Mouse (Mus musculus): Measurements from ENCODE around the gene Arv1. TPM values are rescaled to one million over a fixed set of nuclear protein-coding genes. Genes with fewer than 3 reads are reported as not detected.

Gene Arv1
- polyA plus RNA-seq, 1 experiment from 2014 or later = 13.3 TPM

DNA sequence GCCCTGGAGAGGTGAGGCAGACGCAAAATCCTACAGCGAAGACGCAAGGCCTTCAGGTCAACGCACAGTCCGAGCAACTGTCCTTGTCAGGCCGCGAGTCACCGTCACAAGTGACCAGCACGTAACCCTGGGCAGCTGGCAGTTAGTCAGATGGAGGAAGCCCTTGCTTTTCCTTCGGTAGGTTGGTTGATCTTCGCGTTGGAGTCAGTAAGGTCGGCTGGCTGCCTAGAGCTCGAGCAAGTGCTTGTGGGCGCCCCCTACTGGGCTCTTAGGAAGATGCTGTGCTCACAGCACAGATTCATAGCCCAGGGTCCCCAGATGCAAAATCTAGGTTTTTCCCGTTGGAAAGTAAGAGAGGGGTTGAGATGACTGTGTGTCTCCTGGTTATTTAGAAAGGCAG lies 53.8 kb downstream of the Arv1 start:
- no peaks in the 10 kb centered on the region for H3K9me3 ChIP-seq (ENCODE audit: control insufficient read depth)
- no peaks in the 10 kb centered on the region for H3K36me3 ChIP-seq (ENCODE audit: control insufficient read depth, insufficient read depth)
- ATAC-seq = no peak; the same call in 1 of the 2 replicates
- no peak overlapping the region for H3K9ac ChIP-seq (ENCODE audit: low read depth, low read length)
- WGBS = 12% methylated on average over 16 of the region's 16 CpGs
- peak overlapping the region; percentile 41; the same call in 1 of the 2 replicates for H3K4me2 ChIP-seq (replicated peaks; ENCODE audit: low read depth)
- H3K27me3 ChIP-seq (replicated peaks; ENCODE audit: control insufficient read depth, insufficient read depth, low read length) = no peaks in the 10 kb centered on the region
- no peak overlapping the region for H3K27ac ChIP-seq (ENCODE audit: low read depth, low read length)
- TF ChIP-seq CTCF (IDR thresholded peaks at IDR 0.05; ENCODE audit: low read depth) = peak; percentile 87
- no peaks in the 10 kb centered on the region for H3K4me1 ChIP-seq (replicated peaks; ENCODE audit: control insufficient read depth, insufficient read depth, low read length)
- no peak overlapping the region for H3K4me3 ChIP-seq (ENCODE audit: low read depth, low read length)

DNA sequence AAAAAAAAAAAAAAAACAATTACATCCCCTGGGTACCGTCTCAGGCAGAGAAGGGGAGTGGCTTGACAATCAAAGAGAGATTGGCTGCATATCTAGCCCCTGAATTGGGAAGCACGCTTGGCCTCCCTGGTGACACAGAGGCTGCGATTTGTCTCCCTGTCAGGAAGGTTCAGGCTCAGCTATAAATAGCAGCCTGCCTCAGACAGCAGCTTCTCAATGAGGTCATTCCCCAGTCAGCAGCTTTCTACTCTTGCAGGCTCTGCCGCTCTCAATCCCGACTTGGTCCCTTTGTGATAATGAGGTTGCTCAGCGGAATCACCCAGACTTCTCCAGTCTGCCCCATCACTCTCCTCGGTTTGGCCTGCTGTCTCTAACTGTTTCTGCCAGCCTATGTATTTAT lies 58.3 kb downstream of the Arv1 start:
- no peaks in the 10 kb centered on the region for H3K27me3 ChIP-seq (replicated peaks; ENCODE audit: control insufficient read depth, insufficient read depth, low read length)
- 14% methylated on average over 7 of the region's 7 CpGs for WGBS
- H3K36me3 ChIP-seq (ENCODE audit: control insufficient read depth, insufficient read depth) = no peaks in the 10 kb centered on the region
- H3K27ac ChIP-seq (ENCODE audit: low read depth, low read length) = no peak overlapping the region
- H3K9me3 ChIP-seq (ENCODE audit: control insufficient read depth) = no peaks in the 10 kb centered on the region
- no peak overlapping the region for H3K9ac ChIP-seq (ENCODE audit: low read depth, low read length)
- no peak for ATAC-seq
- H3K4me2 ChIP-seq (replicated peaks; ENCODE audit: low read depth) = no peak overlapping the region
- H3K4me1 ChIP-seq (replicated peaks; ENCODE audit: control insufficient read depth, insufficient read depth, low read length) = no peaks in the 10 kb centered on the region
- TF ChIP-seq CTCF (IDR thresholded peaks at IDR 0.05; ENCODE audit: low read depth) = no peak
- H3K4me3 ChIP-seq (ENCODE audit: low read depth, low read length) = no peak overlapping the region

DNA sequence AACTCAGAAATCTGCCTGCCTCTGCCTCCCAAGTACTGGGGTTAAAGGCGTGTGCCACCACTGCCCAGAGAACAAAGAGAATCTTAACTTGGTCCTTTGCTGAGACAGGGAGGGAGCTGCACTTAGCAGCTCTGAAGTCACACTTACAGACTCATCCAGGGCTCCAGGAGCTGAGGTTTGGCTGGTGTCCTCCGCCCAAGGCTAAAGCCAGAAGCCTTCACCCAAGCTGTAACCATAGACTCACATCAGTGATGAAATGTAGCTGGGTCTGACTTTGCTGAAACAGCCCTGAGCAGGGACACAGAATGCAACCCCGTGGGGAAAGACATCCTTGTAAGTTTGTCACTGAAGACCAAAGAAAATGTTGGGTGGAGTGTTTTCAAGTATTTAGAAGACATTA lies 60.5 kb downstream of the Arv1 start:
- WGBS = 85% methylated on average over 3 of the region's 3 CpGs
- Histone ChIP-seq H3K36me3 (ENCODE audit: control insufficient read depth, insufficient read depth) (no peaks in the 10 kb centered on the region), H3K27me3 (replicated peaks; ENCODE audit: control insufficient read depth, insufficient read depth, low read length) (no peaks in the 10 kb centered on the region), H3K9me3 (ENCODE audit: control insufficient read depth) (no peaks in the 10 kb centered on the region), H3K9ac (ENCODE audit: low read depth, low read length) (no peak overlapping the region), H3K4me3 (ENCODE audit: low read depth, low read length) (no peak overlapping the region), H3K4me2 (replicated peaks; ENCODE audit: low read depth) (no peak overlapping the region), H3K27ac (ENCODE audit: low read depth, low read length) (no peak overlapping the region), H3K4me1 (replicated peaks; ENCODE audit: control insufficient read depth, insufficient read depth, low read length) (no peaks in the 10 kb centered on the region)
- TF ChIP-seq CTCF (IDR thresholded peaks at IDR 0.05; ENCODE audit: low read depth) = no peak
- ATAC-seq = no peak

GRCm38 (mm10) chr8:124783228-124783627 lies 61.3 kb downstream of the Arv1 start:
- no peak overlapping the region for H3K27ac ChIP-seq (ENCODE audit: low read depth, low read length)
- no peaks in the 10 kb centered on the region for H3K27me3 ChIP-seq (replicated peaks; ENCODE audit: control insufficient read depth, insufficient read depth, low read length)
- no peak for TF ChIP-seq CTCF (IDR thresholded peaks at IDR 0.05; ENCODE audit: low read depth)
- WGBS = 86% methylated on average over 15 of the region's 15 CpGs
- H3K9ac ChIP-seq (ENCODE audit: low read depth, low read length) = no peak overlapping the region
- H3K4me1 ChIP-seq (replicated peaks; ENCODE audit: control insufficient read depth, insufficient read depth, low read length) = no peaks in the 10 kb centered on the region
- H3K9me3 ChIP-seq (ENCODE audit: control insufficient read depth) = no peaks in the 10 kb centered on the region
- H3K36me3 ChIP-seq (ENCODE audit: control insufficient read depth, insufficient read depth) = no peaks in the 10 kb centered on the region
- no peak overlapping the region for H3K4me3 ChIP-seq (ENCODE audit: low read depth, low read length)
- ATAC-seq = no peak
- no peak overlapping the region for H3K4me2 ChIP-seq (replicated peaks; ENCODE audit: low read depth)

Other genes starting within 250 kb of the Arv1 start
- gene Cog2, start 201.4 kb upstream of the Arv1 start, polyA plus RNA-seq (2015; fragmentation: Nextera tagmentation; extraction: Ambion mirVana) = 19.5 and 20.6 TPM in 2 replicates
- 11.3 and 11.8 TPM in 2 replicates for gene Agt, start 152.4 kb upstream of the Arv1 start, polyA plus RNA-seq (2015; fragmentation: Nextera tagmentation; extraction: Ambion mirVana)
- gene Capn9, start 146.0 kb upstream of the Arv1 start, polyA plus RNA-seq (2015; fragmentation: Nextera tagmentation; extraction: Ambion mirVana) = 2.0 and 2.7 TPM in 2 replicates
- gene 2310022B05Rik, start 58.8 kb upstream of the Arv1 start, polyA plus RNA-seq (2015; fragmentation: Nextera tagmentation; extraction: Ambion mirVana) = 22.1 and 22.6 TPM in 2 replicates
- gene Ttc13, start 156 bp upstream of the Arv1 start, polyA plus RNA-seq (2015; fragmentation: Nextera tagmentation; extraction: Ambion mirVana) = 19.0 and 20.2 TPM in 2 replicates
- gene Fam89a, start 29.7 kb downstream of the Arv1 start, polyA plus RNA-seq (2015; fragmentation: Nextera tagmentation; extraction: Ambion mirVana) = 1.9 and 2.3 TPM in 2 replicates
- gene Trim67, start 71.0 kb downstream of the Arv1 start, polyA plus RNA-seq (2015; fragmentation: Nextera tagmentation; extraction: Ambion mirVana) = 0.23 and 0.29 TPM in 2 replicates
- gene Gnpat, start 140.9 kb downstream of the Arv1 start, polyA plus RNA-seq (2015; fragmentation: Nextera tagmentation; extraction: Ambion mirVana) = 31.0 and 31.9 TPM in 2 replicates
- gene 2810004N23Rik, start 141.0 kb downstream of the Arv1 start, polyA plus RNA-seq (2015; fragmentation: Nextera tagmentation; extraction: Ambion mirVana) = 17.7 and 20.6 TPM in 2 replicates
- 4.7 and 5.4 TPM in 2 replicates for gene Exoc8, start 175.6 kb downstream of the Arv1 start, polyA plus RNA-seq (2015; fragmentation: Nextera tagmentation; extraction: Ambion mirVana)
- gene Sprtn, start 175.7 kb downstream of the Arv1 start, polyA plus RNA-seq (2015; fragmentation: Nextera tagmentation; extraction: Ambion mirVana) = 4.5 and 4.7 TPM in 2 replicates
- gene Egln1, start 227.2 kb downstream of the Arv1 start, polyA plus RNA-seq (2015; fragmentation: Nextera tagmentation; extraction: Ambion mirVana) = 8.2 and 8.5 TPM in 2 replicates